Mouse (Mus musculus): ENCODE data around the gene Rgs6. TPM values are rescaled to one million over a fixed set of nuclear protein-coding genes. Genes with fewer than 3 reads are reported as not detected.

Gene Rgs6
- total RNA-seq, 2 experiments from 2014 or later = 9.9 to 10.5 TPM

- peak; percentile 7 to 25 for DNase-seq (ENCODE audit: low spot score in 2 of 2)
These were observed 382.5 kb downstream of the Rgs6 start for GRCm38 (mm10) chr12:82970521-82971105.

- DNase-seq (ENCODE audit: low spot score in 2 of 2) = no peak
These were observed 383.1 kb downstream of the Rgs6 start for GRCm38 (mm10) chr12:82971176-82971575.

GRCm38 (mm10) chr12:82972661-82973060 is 384.6 kb downstream of the Rgs6 start:
- no peak for DNase-seq (ENCODE audit: low spot score in 2 of 2)

GRCm38 (mm10) chr12:82973771-82974170 is 385.7 kb downstream of the Rgs6 start:
- no peak for DNase-seq (ENCODE audit: low spot score in 2 of 2)

GRCm38 (mm10) chr12:82978275-82978674 is 390.2 kb downstream of the Rgs6 start:
- DNase-seq (ENCODE audit: low spot score in 2 of 2) = no peak

- no peak for DNase-seq (ENCODE audit: low spot score in 2 of 2)
These were observed 394.6 kb downstream of the Rgs6 start for GRCm38 (mm10) chr12:82982716-82983115.

GRCm38 (mm10) chr12:82985300-82985699 is 397.2 kb downstream of the Rgs6 start:
- DNase-seq (ENCODE audit: low spot score in 2 of 2) = no peak

- DNase-seq (ENCODE audit: low spot score in 2 of 2) = no peak
These were observed 399.6 kb downstream of the Rgs6 start for GRCm38 (mm10) chr12:82987661-82988060.

GRCm38 (mm10) chr12:82993905-82994304 is 405.8 kb downstream of the Rgs6 start:
- DNase-seq (ENCODE audit: low spot score in 2 of 2) = no peak

GRCm38 (mm10) chr12:82996775-82997174 is 408.7 kb downstream of the Rgs6 start:
- peak in 1 of 2 experiments; percentile 53 for DNase-seq (ENCODE audit: low spot score in 2 of 2)

GRCm38 (mm10) chr12:82998682-82999332 is 410.7 kb downstream of the Rgs6 start:
- DNase-seq (ENCODE audit: low spot score in 2 of 2) = no peak

GRCm38 (mm10) chr12:82999333-83000032 is 411.4 kb downstream of the Rgs6 start:
- no peak for DNase-seq (ENCODE audit: low spot score in 2 of 2)

- no peak for DNase-seq (ENCODE audit: low spot score in 2 of 2)
These were observed 412.0 kb downstream of the Rgs6 start for GRCm38 (mm10) chr12:83000033-83000570.

- no peak for DNase-seq (ENCODE audit: low spot score in 2 of 2)
These were observed 412.9 kb downstream of the Rgs6 start for GRCm38 (mm10) chr12:83000957-83001356.

- DNase-seq (ENCODE audit: low spot score in 2 of 2) = no peak
These were observed 416.1 kb downstream of the Rgs6 start for GRCm38 (mm10) chr12:83004014-83004682.

- DNase-seq (ENCODE audit: low spot score in 2 of 2) = no peak
These were observed 423.0 kb downstream of the Rgs6 start for GRCm38 (mm10) chr12:83011056-83011565.

- DNase-seq (ENCODE audit: low spot score in 2 of 2) = no peak
These were observed 426.0 kb downstream of the Rgs6 start for GRCm38 (mm10) chr12:83013918-83014691.

- no peak for DNase-seq (ENCODE audit: low spot score in 2 of 2)
These were observed 426.8 kb downstream of the Rgs6 start for GRCm38 (mm10) chr12:83014848-83015247.

GRCm38 (mm10) chr12:83015366-83015765 is 427.3 kb downstream of the Rgs6 start:
- no peak for DNase-seq (ENCODE audit: low spot score in 2 of 2)

- no peak for DNase-seq (ENCODE audit: low spot score in 2 of 2)
These were observed 428.4 kb downstream of the Rgs6 start for GRCm38 (mm10) chr12:83016486-83016885.

GRCm38 (mm10) chr12:83018005-83018404 is 429.9 kb downstream of the Rgs6 start:
- peak; percentile 75 to 94 for DNase-seq (ENCODE audit: low spot score in 2 of 2)

All from layer of hippocampus, adult 18-20 months (tissue).